Mouse (Mus musculus) MEL (cell line): Measurements from ENCODE around the gene Lhb.

Experiments
- CHD1 ChIP-seq: IDR thresholded peaks from 2 replicates; pipeline ENCODE4 v1.6.1; 2012; ENCODE audit warnings: low read depth, mild to moderate bottlenecking, inconsistent platforms, low read length, improper control_type of control experiment
- CHD2 ChIP-seq: IDR thresholded peaks from 2 replicates; pipeline ENCODE4 v1.6.1; 2011; ENCODE audit warnings: low read length, improper control_type of control experiment
- CTCF ChIP-seq, 3 experiments: IDR thresholded peaks in 2 of 3; conservative IDR thresholded peaks in 1 of 3; 2 replicates each; pipeline ENCODE4 v1.5.1; 2011 to 2012; ENCODE audit warnings: low read length in 3 of 3, low read depth in 2 of 3, mild to moderate bottlenecking in 2 of 3, improper control_type of control experiment in 1 of 3, inconsistent platforms in 1 of 3, mixed read lengths in 1 of 3, moderate library complexity in 1 of 3; ENCODE audit not compliant: control insufficient read depth in 1 of 3, insufficient read depth in 1 of 3, poor library complexity in 1 of 3, severe bottlenecking in 1 of 3
- E2F4 ChIP-seq: IDR thresholded peaks from 2 replicates; pipeline ENCODE4 v1.6.1; 2011; ENCODE audit warnings: low read depth, low read length, improper control_type of control experiment, borderline replicate concordance
- EP300 ChIP-seq, 2 experiments: IDR thresholded peaks; 2 replicates each; pipeline ENCODE4 v1.6.1; 2011; ENCODE audit warnings: improper control_type of control experiment in 2 of 2, low read length in 2 of 2, low read depth in 1 of 2, mild to moderate bottlenecking in 1 of 2
- MYC ChIP-seq: IDR thresholded peaks from 2 replicates; pipeline ENCODE4 v1.6.1; 2011; ENCODE audit warnings: low read depth, mild to moderate bottlenecking, low read length, improper control_type of control experiment, moderate library complexity
- POLR2AphosphoS2 ChIP-seq: IDR thresholded peaks from 2 replicates; pipeline ENCODE4 v1.6.1; 2011; ENCODE audit warnings: low read length, improper control_type of control experiment
- TCF12 ChIP-seq: IDR thresholded peaks from 2 replicates; pipeline ENCODE4 v1.6.1; 2014; ENCODE audit warnings: low read depth, mild to moderate bottlenecking, inconsistent platforms, low read length, improper control_type of control experiment, moderate library complexity
- ZC3H11A ChIP-seq: IDR thresholded peaks from 2 replicates; pipeline ENCODE4 v1.6.1; 2012; ENCODE audit warnings: low read depth, mild to moderate bottlenecking, inconsistent platforms, low read length, improper control_type of control experiment
- ZNF384 ChIP-seq: IDR thresholded peaks from 2 replicates; pipeline ENCODE4 v1.6.1; 2012; ENCODE audit warnings: low read depth, mild to moderate bottlenecking, inconsistent platforms, low read length, improper control_type of control experiment

DNA sequence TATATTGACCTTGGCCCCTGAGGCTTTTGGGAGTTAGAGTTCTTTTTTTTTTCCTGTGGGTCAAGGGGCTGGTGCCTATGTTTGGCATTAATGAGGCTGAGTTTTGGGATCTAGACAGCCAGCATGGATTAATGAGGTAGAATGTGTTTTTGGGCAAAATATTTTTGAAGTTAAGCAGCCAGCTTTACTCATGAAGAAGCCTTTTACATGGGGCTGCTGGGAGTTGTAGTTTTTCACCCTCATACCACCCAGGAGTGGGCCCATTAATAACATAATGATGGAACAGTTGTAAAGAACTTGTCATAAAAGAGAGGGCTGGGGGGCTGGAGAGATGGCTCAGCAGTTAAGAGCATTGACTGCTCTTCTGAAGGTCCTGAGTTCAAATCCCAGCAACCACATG is 26.0 kb downstream of the Lhb start:
- TF ChIP-seq CTCF (IDR thresholded peaks at IDR 0.05 in 2 of 3, conservative IDR thresholded peaks at IDR 0.05 in 1 of 3; ENCODE audit: control insufficient read depth in 1 of 3, insufficient read depth in 1 of 3, low read depth in 2 of 3, low read length in 3 of 3, poor library complexity in 1 of 3, severe bottlenecking in 1 of 3): no peak
- TF ChIP-seq CHD1: no peak
- no peak for TF ChIP-seq ZC3H11A
- TF ChIP-seq POLR2AphosphoS2: no peak
- TF ChIP-seq ZNF384: no peak
- no peak for TF ChIP-seq TCF12
- no peak for TF ChIP-seq CHD2
- TF ChIP-seq EP300 (IDR thresholded peaks at IDR 0.05; ENCODE audit: low read depth in 1 of 2, low read length in 2 of 2): no peak
- TF ChIP-seq E2F4: no peak
- TF ChIP-seq MYC: no peak
